Mouse (Mus musculus) intestine, embryonic 14.5 days (tissue): ENCODE measurements around the gene Srsf6. TPM values are rescaled to one million over a fixed set of nuclear protein-coding genes. Genes with fewer than 3 reads are reported as not detected.
A peak's percentile ranks its signal among the peaks of the same experiment; 100 is the strongest.

Experiments
- ATAC-seq: fragments of 200-750 bp; cut with Nextera tagmentation; replicated peaks from 2 replicates; pipeline ENCODE4 v1.8.0; 2017; ENCODE audit warnings: low read depth, moderate number of reproducible peaks, moderate TSS enrichment, moderate library complexity; ENCODE audit not compliant: low FRiP score, low TSS enrichment
- DNase-seq: peaks from one replicate; pipeline ENCODE4 v3.0.0-alpha.2; 2018; ENCODE audit warnings: low spot score
- H3K27ac ChIP-seq: fragments of 300-500 bp; sonication (generic); 2 replicates; pipeline ENCODE4 v1.5.1; 2014; ENCODE audit warnings: low read depth, mild to moderate bottlenecking, control low read depth
- H3K27me3 ChIP-seq: fragments of 300-500 bp; sonication (generic); replicated peaks from 2 replicates; pipeline ENCODE4 v1.6.1; 2014; ENCODE audit warnings: low read length, control low read depth; ENCODE audit not compliant: control insufficient read depth, insufficient read depth
- H3K36me3 ChIP-seq: fragments of 300-500 bp; sonication (generic); 2 replicates; pipeline ENCODE4 v1.6.1; 2014; ENCODE audit warnings: low read length, control low read depth; ENCODE audit not compliant: control insufficient read depth, insufficient read depth
- H3K4me1 ChIP-seq: fragments of 300-500 bp; sonication (generic); replicated peaks from 2 replicates; pipeline ENCODE4 v1.6.1; 2014; ENCODE audit warnings: low read length, control low read depth, mixed read lengths; ENCODE audit not compliant: control insufficient read depth, insufficient read depth
- H3K4me2 ChIP-seq: fragments of 300-500 bp; sonication (generic); 2 replicates; pipeline ENCODE4 v1.6.1; 2014; ENCODE audit warnings: low read length
- H3K4me3 ChIP-seq: fragments of 300-500 bp; sonication (generic); 2 replicates; pipeline ENCODE4 v1.5.1; 2014; ENCODE audit warnings: low read depth, low read length, control low read depth, mixed read lengths
- H3K9ac ChIP-seq: fragments of 300-500 bp; sonication (generic); 2 replicates; pipeline ENCODE4 v1.6.1; 2014; ENCODE audit warnings: mild to moderate bottlenecking, low read length
- H3K9me3 ChIP-seq: fragments of 300-500 bp; sonication (generic); 2 replicates; pipeline ENCODE4 v1.6.1; 2016; ENCODE audit warnings: low read length, control low read depth; ENCODE audit not compliant: control insufficient read depth
- WGBS: fragments of 180-500 bp; shearing (Covaris S2); extraction: QIAGEN DNeasy Blood & Tissue Kit; methylation state at CpG from one replicate; pipeline ENCODE4 v1.1.7; 2014; 5-methylcytosine and 5-hydroxymethylcytosine counted together
- polyA plus RNA-seq: library from polyadenylated mRNA; unstranded; fragments of >200 nt; fragmentation: Nextera tagmentation; extraction: Ambion mirVana; gene quantifications from 2 replicates; pipeline ENCODE4 v1.2.1, GENCODE M21; 2014

Srsf6 gene
- polyA plus RNA-seq, 1 experiment from 2014 or later, result 193 TPM

DNA sequence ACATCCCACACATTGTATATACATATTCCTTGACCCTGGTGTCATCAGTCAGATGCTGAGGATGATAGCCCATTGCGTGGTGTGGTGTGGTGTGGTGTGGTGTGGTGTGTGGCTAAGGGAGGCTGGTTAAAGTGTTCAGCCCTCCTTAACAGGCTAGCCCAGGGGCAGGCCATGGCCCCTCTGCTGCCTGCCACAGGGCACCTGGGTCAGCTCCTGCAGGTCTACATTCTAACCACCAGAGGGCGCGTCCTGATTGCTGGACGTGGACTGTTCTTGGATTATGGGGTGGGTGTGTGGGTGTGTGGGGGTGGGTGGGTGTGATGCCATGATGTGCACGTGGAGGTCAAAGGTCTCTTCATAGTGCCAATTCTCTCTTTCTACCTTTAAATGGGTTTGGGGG, 37.0 kb downstream of the Srsf6 start:
- DNase-seq (peak; percentile 68), ATAC-seq (peak; percentile 50; the same call in 1 of the 2 replicates)
- H3K9ac ChIP-seq, result no peak overlapping the region
- WGBS, result 9% methylated on average over 5 of the region's 5 CpGs
- H3K4me2 ChIP-seq, result no peak overlapping the region
- no peak overlapping the region for H3K4me3 ChIP-seq
- H3K4me1 ChIP-seq, result no peaks in the 10 kb centered on the region; the same call in 1 of the 2 replicates
- H3K27me3 ChIP-seq, result no peaks in the 10 kb centered on the region
- H3K36me3 ChIP-seq, result no peaks in the 10 kb centered on the region
- H3K27ac ChIP-seq, result no peak overlapping the region
- H3K9me3 ChIP-seq, result no peaks in the 10 kb centered on the region

DNA sequence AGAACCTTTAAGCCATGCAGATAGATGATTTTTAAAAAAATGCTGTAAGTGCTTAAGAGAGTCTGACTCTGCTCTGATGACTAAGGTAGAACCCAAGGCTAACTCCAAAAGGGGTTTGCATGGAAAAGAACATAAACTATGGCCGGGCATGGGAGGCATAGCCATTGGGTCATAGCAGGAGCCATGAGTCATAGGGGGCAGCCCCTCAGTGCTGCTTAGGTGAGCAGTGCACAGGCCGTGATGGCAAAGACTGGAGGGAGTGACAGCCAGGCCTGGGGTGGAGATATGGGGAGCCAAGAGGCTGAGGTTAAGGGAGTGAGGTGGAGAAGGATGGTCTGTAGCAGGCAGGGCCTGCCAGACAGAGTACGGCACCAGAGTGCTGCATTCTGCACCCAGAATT, 37.8 kb downstream of the Srsf6 start:
- Histone ChIP-seq H3K9ac (no peak overlapping the region), H3K27ac (no peak overlapping the region), H3K36me3 (no peaks in the 10 kb centered on the region), H3K27me3 (no peaks in the 10 kb centered on the region), H3K4me1 (no peaks in the 10 kb centered on the region; the same call in 1 of the 2 replicates), H3K4me3 (no peak overlapping the region), H3K9me3 (no peaks in the 10 kb centered on the region), H3K4me2 (no peak overlapping the region)
- ATAC-seq (no peak), DNase-seq (no peak)
- WGBS, result 85% methylated on average over 3 of the region's 3 CpGs

DNA sequence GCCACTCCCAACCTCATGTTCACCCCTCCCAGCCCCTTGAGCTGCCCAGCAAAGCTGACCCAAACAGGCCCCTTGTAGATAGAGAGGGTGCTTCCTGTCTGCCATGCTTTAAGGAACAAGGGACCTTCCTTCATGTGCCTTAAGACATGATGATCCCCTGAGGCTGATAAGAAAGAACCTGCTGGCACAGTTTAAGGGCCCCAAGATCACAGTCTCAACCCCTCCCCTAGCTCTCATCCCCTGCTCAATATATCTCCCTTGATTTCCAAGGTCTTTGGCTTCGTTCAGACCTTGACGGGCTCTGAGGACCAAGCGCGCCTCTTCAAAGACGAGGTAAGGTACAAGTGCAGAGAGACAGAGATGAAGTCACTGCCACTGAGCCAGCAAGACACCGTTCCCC, 39.6 kb downstream of the Srsf6 start:
- H3K36me3 ChIP-seq, result no peaks in the 10 kb centered on the region
- no peak for ATAC-seq
- H3K9ac ChIP-seq, result no peak overlapping the region
- H3K4me2 ChIP-seq, result no peak overlapping the region
- WGBS, result 89% methylated on average over 6 of the region's 6 CpGs
- DNase-seq, result no peak
- H3K4me1 ChIP-seq, result no peaks in the 10 kb centered on the region; the same call in 1 of the 2 replicates
- no peak overlapping the region for H3K4me3 ChIP-seq
- no peaks in the 10 kb centered on the region for H3K27me3 ChIP-seq
- no peak overlapping the region for H3K27ac ChIP-seq
- H3K9me3 ChIP-seq, result no peaks in the 10 kb centered on the region

DNA sequence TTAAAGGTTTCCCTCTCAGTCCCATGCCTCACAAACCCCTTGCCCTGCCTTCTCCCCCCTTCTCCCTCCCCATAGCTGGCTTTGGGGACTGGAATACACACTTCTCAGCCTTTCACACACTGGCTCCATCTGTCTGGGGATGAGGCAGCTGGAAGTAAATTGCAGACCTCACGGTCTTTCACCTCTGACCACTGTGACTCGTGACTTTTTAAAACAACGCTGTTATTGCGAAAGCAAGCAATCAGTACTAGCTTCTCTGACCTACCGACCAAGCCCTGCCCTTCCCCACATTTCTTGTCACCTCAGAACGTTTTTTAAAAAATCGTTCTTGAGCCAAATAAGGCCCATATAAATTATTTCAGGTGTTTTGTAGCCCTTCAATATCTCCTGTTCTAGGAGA, 41.4 kb downstream of the Srsf6 start:
- H3K27me3 ChIP-seq, result no peaks in the 10 kb centered on the region
- no peak overlapping the region for H3K4me3 ChIP-seq
- no peaks in the 10 kb centered on the region for H3K36me3 ChIP-seq
- no peak for DNase-seq
- H3K9ac ChIP-seq, result no peak overlapping the region
- WGBS, result 32% methylated on average over 7 of the region's 7 CpGs
- no peak overlapping the region for H3K27ac ChIP-seq
- no peaks in the 10 kb centered on the region; the same call in 1 of the 2 replicates for H3K4me1 ChIP-seq
- H3K9me3 ChIP-seq, result no peaks in the 10 kb centered on the region
- H3K4me2 ChIP-seq, result no peak overlapping the region
- ATAC-seq, result no peak

DNA sequence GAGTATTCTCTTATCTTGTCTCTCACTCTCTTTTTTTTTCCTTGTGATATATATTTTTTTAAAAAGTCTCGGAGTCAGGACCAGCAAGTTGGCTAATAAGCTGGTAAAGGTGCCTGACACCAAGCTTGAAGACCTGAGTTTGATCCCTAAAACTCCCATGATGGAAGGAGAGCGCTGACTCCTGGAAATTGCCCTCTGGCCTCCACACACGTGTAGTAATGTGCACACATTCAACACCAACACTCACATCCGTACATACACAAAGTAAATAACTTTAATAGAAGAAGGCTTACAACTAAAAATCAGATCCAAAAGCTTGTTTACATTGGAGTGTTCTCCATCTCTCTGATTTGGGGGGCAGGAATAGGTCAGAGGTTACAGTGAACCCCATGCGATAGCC, 41.9 kb downstream of the Srsf6 start:
- DNase-seq, result no peak
- H3K27me3 ChIP-seq, result no peaks in the 10 kb centered on the region
- 63% methylated on average over 5 of the region's 5 CpGs for WGBS
- no peaks in the 10 kb centered on the region for H3K36me3 ChIP-seq
- H3K9me3 ChIP-seq, result no peaks in the 10 kb centered on the region
- no peak overlapping the region for H3K4me2 ChIP-seq
- H3K27ac ChIP-seq, result no peak overlapping the region
- no peaks in the 10 kb centered on the region; the same call in 1 of the 2 replicates for H3K4me1 ChIP-seq
- no peak overlapping the region for H3K9ac ChIP-seq
- ATAC-seq, result no peak
- no peak overlapping the region for H3K4me3 ChIP-seq

DNA sequence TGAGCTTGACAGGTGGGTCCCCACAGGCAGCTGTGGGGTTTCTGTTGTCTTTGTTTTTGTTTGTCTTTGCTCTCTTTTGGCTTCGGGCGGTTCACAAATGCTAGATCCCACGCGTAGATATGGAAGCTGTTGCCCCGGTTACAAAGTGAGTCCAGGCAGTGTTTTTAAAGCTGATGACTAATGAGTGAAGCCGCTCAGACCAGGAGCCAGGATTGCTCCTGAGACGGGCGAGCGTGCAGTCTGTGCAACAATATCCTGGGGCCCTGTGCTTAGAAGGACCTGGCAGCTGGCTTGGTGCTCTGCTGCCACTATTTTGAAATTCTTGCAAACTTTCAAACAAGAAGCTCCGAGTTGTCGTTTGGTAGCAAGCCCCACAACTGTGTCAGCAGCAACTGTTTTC, 42.3 kb downstream of the Srsf6 start:
- H3K9ac ChIP-seq, result no peak overlapping the region
- H3K27ac ChIP-seq, result no peak overlapping the region
- DNase-seq (no peak), ATAC-seq (no peak)
- no peaks in the 10 kb centered on the region for H3K9me3 ChIP-seq
- no peaks in the 10 kb centered on the region for H3K27me3 ChIP-seq
- no peaks in the 10 kb centered on the region for H3K36me3 ChIP-seq
- H3K4me3 ChIP-seq, result no peak overlapping the region
- 15% methylated on average over 11 of the region's 11 CpGs for WGBS
- H3K4me2 ChIP-seq, result no peak overlapping the region
- no peaks in the 10 kb centered on the region; the same call in 1 of the 2 replicates for H3K4me1 ChIP-seq

DNA sequence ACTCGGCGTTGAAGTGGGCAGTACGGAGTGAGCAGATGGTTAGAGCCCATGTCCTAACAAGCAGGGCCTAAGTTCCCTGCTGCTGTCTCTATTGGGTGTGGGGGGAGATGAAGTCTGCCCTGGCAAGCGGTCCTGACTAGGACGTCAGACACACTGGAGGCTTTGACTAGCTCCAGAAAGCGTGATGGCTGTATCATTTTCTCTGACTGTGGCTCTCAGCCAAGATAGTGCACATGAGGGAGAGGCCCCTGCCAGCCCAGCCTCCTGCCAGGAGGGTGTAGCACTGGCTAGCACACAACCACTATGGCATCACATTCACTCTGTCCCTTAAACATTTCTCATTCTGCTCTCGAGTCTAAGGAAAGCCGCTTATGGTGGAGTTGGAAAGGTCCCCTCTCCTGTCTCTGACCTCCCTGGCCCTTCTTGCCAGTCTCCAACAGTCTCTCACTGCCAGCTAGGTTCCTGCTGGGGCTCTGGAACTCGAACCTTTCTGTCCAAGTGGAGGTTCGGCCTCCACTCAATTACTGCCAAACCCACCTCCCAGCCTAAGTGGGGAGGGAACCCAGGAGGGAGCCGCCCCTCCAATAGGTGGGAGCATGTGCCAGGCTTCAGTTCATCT, 43.9 kb downstream of the Srsf6 start:
- ATAC-seq, result no peak
- no peaks in the 10 kb centered on the region for H3K9me3 ChIP-seq
- no peaks in the 10 kb centered on the region; the same call in 1 of the 2 replicates for H3K4me1 ChIP-seq
- no peak overlapping the region for H3K4me3 ChIP-seq
- WGBS, result 80% methylated on average over 11 of the region's 11 CpGs
- H3K36me3 ChIP-seq, result no peaks in the 10 kb centered on the region
- H3K4me2 ChIP-seq, result no peak overlapping the region
- no peaks in the 10 kb centered on the region for H3K27me3 ChIP-seq
- H3K9ac ChIP-seq, result no peak overlapping the region
- H3K27ac ChIP-seq, result no peak overlapping the region
- DNase-seq, result no peak

DNA sequence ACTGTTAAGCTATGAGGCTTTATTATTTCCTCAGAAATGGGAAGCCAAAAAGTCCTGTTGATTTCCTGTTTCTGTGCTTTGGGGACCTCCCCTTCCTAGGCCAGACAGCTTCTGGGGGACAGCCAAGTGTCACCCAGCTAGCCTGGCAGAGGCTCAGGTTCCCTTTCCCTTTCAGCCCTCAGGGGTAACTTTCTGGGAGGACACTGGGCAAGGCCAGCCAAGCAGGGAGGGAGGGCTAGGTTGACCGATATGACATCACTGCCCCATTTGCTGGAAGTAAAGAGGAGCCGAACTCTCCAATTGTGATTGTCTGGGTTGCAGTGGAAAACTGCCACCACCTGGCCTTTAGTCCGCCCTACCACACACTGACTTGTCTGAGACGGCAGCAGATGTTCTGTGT, 44.7 kb downstream of the Srsf6 start:
- Histone ChIP-seq H3K4me3 (no peak overlapping the region), H3K9ac (no peak overlapping the region), H3K4me2 (no peak overlapping the region), H3K4me1 (no peaks in the 10 kb centered on the region; the same call in 1 of the 2 replicates), H3K9me3 (no peaks in the 10 kb centered on the region), H3K27me3 (no peaks in the 10 kb centered on the region), H3K27ac (no peak overlapping the region), H3K36me3 (no peaks in the 10 kb centered on the region)
- no peak for DNase-seq
- no peak for ATAC-seq
- 58% methylated on average over 4 of the region's 4 CpGs for WGBS

DNA sequence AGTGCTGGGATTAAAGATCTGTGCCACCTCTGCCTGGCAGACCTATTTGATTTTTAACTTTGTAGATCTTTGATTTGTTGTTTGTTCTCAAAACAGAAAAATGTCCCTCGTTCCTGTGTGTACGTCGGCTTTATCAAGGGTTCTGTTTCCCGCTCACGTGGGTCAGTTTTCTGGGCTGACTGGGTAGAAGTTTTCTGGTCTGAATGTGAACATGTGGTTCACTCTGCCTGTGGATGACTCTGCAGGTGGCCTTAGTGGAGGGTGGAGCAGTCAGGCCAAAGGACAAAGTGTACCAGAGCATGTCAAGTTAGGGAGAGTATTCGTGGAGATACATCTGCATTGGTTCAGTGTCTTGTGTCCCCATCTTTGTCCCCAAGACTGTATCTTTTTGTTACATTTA, 53.1 kb downstream of the Srsf6 start:
- DNase-seq (no peak), ATAC-seq (no peak)
- Histone ChIP-seq H3K4me2 (no peak overlapping the region), H3K27ac (no peak overlapping the region), H3K4me3 (no peak overlapping the region), H3K36me3 (no peaks in the 10 kb centered on the region), H3K4me1 (no peaks in the 10 kb centered on the region; the same call in 1 of the 2 replicates), H3K9ac (no peak overlapping the region), H3K9me3 (no peaks in the 10 kb centered on the region), H3K27me3 (no peaks in the 10 kb centered on the region)
- WGBS, result 88% methylated on average over 6 of the region's 6 CpGs
